Mouse (Mus musculus): Measurements from ENCODE around the gene Ndufb8. TPM values are rescaled to one million over a fixed set of nuclear protein-coding genes. Genes with fewer than 3 reads are reported as not detected.

Gene Ndufb8
- total RNA-seq, 2 experiments from 2014 or later = 534 to 566 TPM

- DNase-seq (ENCODE audit: low spot score in 2 of 2) = no peak
These were observed 17.8 kb downstream of the Ndufb8 start for GRCm38 (mm10) chr19:44537416-44537815.

GRCm38 (mm10) chr19:44535376-44535775 lies 19.9 kb downstream of the Ndufb8 start:
- no peak for DNase-seq (ENCODE audit: low spot score in 2 of 2)

- DNase-seq (ENCODE audit: low spot score in 2 of 2) = no peak
These were observed 25.2 kb downstream of the Ndufb8 start for GRCm38 (mm10) chr19:44530018-44530417.

GRCm38 (mm10) chr19:44525551-44526205 lies 29.6 kb downstream of the Ndufb8 start:
- no peak for DNase-seq (ENCODE audit: low spot score in 2 of 2)

- DNase-seq (ENCODE audit: low spot score in 2 of 2) = peak in 1 of 2 experiments; percentile 35
These were observed 36.1 kb downstream of the Ndufb8 start for GRCm38 (mm10) chr19:44519152-44519551.

GRCm38 (mm10) chr19:44517996-44518768 lies 37.1 kb downstream of the Ndufb8 start:
- DNase-seq (ENCODE audit: low spot score in 2 of 2) = no peak

- no peak for DNase-seq (ENCODE audit: low spot score in 2 of 2)
These were observed 39.5 kb downstream of the Ndufb8 start for GRCm38 (mm10) chr19:44515769-44516168.

- no peak for DNase-seq (ENCODE audit: low spot score in 2 of 2)
These were observed 40.5 kb downstream of the Ndufb8 start for GRCm38 (mm10) chr19:44514521-44515451.

GRCm38 (mm10) chr19:44513921-44514482 lies 41.2 kb downstream of the Ndufb8 start:
- DNase-seq (ENCODE audit: low spot score in 2 of 2) = no peak

GRCm38 (mm10) chr19:44513054-44513833 lies 42.0 kb downstream of the Ndufb8 start:
- no peak for DNase-seq (ENCODE audit: low spot score in 2 of 2)

- DNase-seq (ENCODE audit: low spot score in 2 of 2) = no peak
These were observed 42.6 kb downstream of the Ndufb8 start for GRCm38 (mm10) chr19:44512601-44513000.

- DNase-seq (ENCODE audit: low spot score in 2 of 2) = peak in 1 of 2 experiments; percentile 38
These were observed 43.6 kb downstream of the Ndufb8 start for GRCm38 (mm10) chr19:44511451-44512231.

- no peak for DNase-seq (ENCODE audit: low spot score in 2 of 2)
These were observed 44.6 kb downstream of the Ndufb8 start for GRCm38 (mm10) chr19:44510534-44511175.

- DNase-seq (ENCODE audit: low spot score in 2 of 2) = no peak
These were observed 52.5 kb downstream of the Ndufb8 start for GRCm38 (mm10) chr19:44502741-44503140.

GRCm38 (mm10) chr19:44501925-44502324 lies 53.3 kb downstream of the Ndufb8 start:
- no peak for DNase-seq (ENCODE audit: low spot score in 2 of 2)

GRCm38 (mm10) chr19:44500240-44500639 lies 55.0 kb downstream of the Ndufb8 start:
- DNase-seq (ENCODE audit: low spot score in 2 of 2) = no peak

- DNase-seq (ENCODE audit: low spot score in 2 of 2) = no peak
These were observed 56.3 kb downstream of the Ndufb8 start for GRCm38 (mm10) chr19:44498936-44499335.

All from gastrocnemius, postnatal 4 days (tissue).